Mouse (Mus musculus) left cerebral cortex, postnatal 36 days (tissue): ENCODE measurements at regions not wholly inside any gene's neighbourhood (a gene's known extent, or its start where the extent isn't known, plus 50 kb on each side); places are given as distances from the start of the nearest gene placed in this dataset.

Experiments used
- DNase-seq, 2 experiments: peaks; one replicate each; pipeline ENCODE4 v3.0.0; 2021 to 2022; ENCODE audit warnings: low spot score in 2 of 2, mixed read lengths in 1 of 2
- intact Hi-C: fragments of 180-260 bp; cut with DNase I; formaldehyde crosslinking; loops from one replicate; pipeline ENCODE4 v1.15.1; 2025

DNA sequence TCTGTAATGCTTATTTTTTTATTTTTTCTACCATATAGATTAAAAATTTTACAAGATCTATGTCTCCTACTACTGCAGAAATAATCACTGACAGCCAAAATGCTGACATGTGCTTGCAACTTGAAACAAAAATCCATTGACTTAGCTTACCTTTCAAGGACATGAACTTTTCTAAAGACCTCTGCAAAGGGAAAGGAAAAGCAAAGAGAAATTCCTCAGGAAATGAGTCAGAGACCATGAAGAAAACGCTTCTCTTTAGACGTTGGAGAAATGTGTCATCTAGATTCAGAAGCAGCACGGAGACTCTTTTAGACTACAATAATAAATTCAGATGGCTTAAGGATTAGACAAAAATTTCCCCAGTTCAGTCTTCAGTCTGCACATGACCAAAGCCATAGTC, 2188.6 kb upstream of the Tenm3 start:
- intact Hi-C loops: no loop called here

DNA sequence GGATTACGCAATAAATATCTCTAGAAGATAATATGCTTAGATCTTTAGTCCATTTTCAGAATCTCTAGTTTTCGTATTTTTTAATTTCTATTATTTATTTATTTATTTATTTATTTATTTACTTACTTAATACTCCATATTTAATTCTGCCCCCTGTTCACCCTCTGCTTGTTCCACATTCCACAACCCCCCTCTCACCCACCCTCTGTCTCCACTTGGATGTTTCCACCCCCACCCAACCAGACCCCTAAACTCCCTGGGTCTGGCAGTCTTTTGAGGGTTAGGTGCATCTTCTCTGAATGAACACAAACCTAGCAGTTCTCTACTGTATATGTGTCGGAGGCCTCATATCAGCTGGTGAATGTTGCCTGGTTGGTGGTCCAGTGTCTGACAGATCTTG, 2166.8 kb upstream of the Tenm3 start:
- intact Hi-C loops: no loop called here
- no peak for DNase-seq

More for the DNA sequence above, 2188.6 kb upstream of the Tenm3 start:
- no peak for DNase-seq

DNA sequence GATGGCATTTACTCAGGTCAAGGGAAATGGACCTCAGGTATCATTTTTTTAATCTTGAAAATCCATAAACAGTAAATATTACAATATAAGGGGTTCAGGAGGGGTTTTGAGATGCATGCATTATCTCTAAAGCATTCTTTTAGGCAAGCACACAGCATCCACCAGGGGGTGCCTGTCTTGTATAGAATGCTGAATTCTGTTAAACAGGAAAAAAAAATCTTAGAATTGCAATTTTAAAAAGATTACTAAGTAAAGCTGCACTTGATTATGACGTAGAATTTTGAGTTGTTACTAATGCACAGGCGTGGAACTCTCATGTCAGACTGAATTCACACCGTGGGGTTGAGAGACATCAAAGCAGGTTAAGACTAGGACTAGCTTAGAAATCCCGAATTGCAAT, 2123.6 kb upstream of the Tenm3 start:
- intact Hi-C loops: no loop called here
- DNase-seq: peak; percentile 4 to 9

DNA sequence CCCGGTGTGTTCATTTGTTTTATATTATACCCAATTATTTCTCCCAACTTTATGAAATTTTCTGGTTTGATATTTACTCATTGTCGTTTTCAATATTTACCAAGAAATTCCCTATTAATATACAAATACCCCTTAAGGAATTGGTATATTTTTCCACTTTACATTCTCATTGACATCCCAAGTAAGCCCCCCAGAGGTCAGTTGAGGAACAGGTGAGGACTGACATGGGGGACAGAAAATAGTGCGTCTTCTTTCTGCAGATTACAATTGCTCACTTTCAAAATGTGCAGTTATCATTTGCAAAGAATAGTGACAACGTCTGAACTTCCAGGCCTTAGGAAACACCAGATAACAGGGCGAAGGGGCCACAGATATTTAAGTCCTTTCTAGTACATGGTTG, 2073.8 kb upstream of the Tenm3 start:
- intact Hi-C loops: loop anchor here (5.0 kb wide), 1 partner anchor 600 kb away; no protein-coding TSS in a partner anchor
- DNase-seq: no peak

DNA sequence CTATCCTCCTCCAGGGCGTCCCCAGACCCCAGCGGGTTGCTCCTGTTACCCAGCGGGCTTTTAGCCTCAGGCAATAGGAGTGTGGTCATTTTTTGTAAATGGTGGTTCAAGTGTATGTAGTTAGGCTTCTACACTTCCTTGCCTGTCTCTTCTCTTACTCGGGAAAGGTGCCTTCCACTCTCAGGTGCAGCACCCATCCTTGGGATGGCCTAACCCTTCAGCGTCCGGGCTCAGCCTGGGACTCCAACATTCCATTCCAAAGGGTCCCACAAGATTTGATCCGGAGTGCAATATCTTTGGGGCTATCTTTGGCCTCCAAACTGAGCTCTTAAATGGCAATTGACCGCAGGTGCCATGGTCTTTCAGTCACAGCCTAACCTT, 2073.0 kb upstream of the Tenm3 start:
- intact Hi-C loops: loop anchor here (5.0 kb wide), 1 partner anchor 599 kb away; no protein-coding TSS in a partner anchor
- no peak for DNase-seq

DNA sequence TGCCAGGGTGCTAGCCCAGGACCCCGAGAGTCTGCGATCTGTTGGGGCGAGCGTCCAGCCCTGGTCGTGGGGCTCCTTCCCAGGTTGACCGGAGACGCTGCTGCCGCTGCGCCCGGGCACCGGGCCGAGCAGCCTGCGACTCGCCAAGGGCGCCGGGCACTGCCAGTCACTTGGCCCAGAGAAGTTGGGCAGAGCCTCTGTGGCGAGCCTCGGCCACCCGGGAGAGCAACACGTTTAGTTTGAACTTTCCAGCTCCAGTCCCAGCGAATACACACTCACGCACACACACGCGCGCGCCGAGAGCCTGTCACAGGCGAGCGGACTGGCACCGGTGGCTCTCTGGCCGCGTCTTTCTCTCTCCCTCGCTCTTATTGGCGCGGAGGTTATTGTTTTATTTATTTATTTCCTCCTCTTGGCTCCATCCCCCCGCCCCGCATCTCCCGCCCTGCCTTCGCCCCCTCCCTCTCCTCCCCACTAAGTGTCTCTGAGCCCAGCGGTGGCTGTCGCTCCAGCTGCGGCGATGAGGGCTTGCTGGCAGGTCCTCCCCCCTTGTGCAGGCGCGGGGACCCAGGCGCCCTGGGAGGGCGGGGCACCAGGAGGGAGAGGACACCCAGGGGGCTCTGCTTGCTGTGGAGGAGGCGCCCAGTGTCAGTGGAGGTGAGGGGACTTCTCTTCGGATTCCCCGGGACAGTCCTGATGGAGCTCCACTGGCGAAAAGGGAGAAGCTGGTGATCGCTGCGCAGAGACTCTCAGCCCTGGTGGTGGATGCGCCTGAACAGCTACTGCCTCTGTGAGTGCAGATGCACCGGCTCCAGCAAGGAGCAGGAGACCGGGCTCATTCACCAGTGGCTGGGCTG, 2072.4 kb upstream of the Tenm3 start:
- intact Hi-C loops: loop anchor here (5.0 kb wide), 1 partner anchor 599 kb away; no protein-coding TSS in a partner anchor
- DNase-seq: peak; percentile 42 to 62

DNA sequence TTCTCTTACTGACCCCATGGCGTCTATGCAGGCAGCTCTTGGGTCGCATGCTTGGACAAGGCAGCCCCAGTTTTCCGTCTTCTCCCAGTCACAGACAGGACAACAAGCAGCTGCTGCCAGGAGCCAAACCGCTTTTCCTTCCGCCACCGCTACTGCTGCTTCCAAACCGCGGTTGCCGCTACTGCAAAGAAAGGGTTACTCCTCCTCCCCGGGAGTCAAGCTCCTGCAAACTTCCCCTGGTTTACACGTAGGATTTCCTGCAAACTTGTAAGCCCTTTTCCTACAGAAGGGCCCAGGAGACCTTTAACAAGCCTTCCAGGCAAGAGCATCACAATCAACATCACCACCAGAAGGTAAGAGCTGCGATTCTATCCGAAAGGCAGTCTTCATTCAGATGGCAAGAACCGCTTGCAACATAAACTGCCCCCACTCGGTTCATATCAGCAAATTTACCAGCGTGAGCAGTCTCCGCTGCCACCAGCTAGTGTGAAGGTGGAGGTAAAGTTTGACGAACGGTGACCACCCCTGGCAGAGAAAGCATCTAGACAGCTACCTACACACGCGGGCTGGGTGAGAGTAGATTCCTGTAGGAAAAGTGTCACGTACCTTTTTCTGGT, 2071.6 kb upstream of the Tenm3 start:
- peak; percentile 21 to 33 for DNase-seq
- intact Hi-C loops: loop anchor here (5.0 kb wide), 1 partner anchor 598 kb away; no protein-coding TSS in a partner anchor

DNA sequence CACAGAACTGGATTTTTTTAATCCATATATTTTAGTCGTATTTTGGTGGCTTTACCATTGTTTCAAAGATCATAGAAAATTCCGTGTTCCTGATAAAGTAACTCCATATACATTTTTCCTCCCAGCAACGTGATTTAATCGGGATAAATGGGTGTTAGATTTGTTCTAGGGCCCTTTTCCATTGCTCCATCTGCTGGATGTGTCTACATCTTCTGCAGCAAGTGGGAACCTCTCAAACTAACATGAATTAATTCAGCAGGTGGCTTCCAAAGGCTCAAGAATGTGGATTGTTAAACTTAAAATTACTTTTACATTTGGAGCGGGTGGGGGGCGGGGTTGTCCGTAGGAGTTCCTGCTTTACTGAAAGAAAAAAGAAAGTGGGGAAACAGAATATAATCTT, 2070.9 kb upstream of the Tenm3 start:
- intact Hi-C loops: loop anchor here (5.0 kb wide), 1 partner anchor 597 kb away; no protein-coding TSS in a partner anchor
- DNase-seq: no peak

DNA sequence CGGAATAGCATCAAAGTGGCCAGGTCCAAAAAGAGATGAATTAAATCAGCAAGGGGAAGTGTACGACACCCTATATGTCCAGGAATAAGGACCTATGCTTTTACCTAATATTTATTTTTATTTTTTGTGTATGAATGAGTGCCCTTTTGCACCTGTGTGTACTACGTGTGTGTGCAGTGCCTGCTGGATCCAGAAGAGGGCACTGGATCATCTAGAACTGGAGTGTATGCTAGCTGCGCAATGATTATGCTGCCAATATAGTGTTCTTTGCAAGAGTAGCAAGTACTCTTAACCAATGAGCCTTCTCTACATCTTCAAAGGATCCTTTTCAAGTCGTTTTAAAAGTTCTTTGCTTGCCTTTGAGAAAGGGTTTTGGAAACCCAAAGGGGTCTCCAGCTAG, 2034.4 kb upstream of the Tenm3 start:
- DNase-seq: no peak
- intact Hi-C loops: no loop called here
